Mouse (Mus musculus): Measurements from ENCODE around the gene Srrm2.

DNA sequence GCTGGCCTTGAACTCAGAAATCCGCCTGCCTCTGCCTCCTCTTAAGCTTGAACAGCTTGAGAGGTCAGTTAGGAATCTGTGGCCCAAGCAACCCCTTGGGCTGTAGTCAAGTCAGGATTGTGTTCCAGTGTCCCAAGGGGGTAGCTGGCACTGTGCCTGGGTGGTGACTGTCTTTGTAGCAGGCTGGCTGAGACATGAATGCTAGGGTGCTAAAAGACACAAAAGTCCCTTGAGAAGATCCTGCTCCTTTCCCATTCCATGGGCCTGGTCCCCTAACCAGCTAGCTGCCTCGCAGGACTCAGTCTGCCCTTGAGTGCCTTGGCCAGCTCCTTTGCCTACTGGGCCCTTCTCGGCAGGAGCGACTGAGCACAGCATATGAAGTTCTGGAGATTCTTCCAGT, 72.6 kb downstream of the Srrm2 start:
- TF ChIP-seq POLR2A (IDR thresholded peaks at IDR 0.05; ENCODE audit: low read depth, low read length) = no peak
- no peak for TF ChIP-seq CTCF (IDR thresholded peaks at IDR 0.05; ENCODE audit: extremely low read depth, insufficient read length, insufficient replicate concordance, low read depth, low read length)
